Mouse (Mus musculus): ENCODE data around the gene Nacc2.
A peak's percentile ranks its signal among the peaks of the same experiment; 100 is the strongest.

Gene Nacc2

GRCm38 (mm10) chr2:26139034-26139544 is 16.1 kb upstream of the Nacc2 start:
- no peak for DNase-seq

GRCm38 (mm10) chr2:26138252-26139033 is 15.4 kb upstream of the Nacc2 start:
- DNase-seq, result peak in 1 of 2 experiments; percentile 29

GRCm38 (mm10) chr2:26134591-26134990 is 11.6 kb upstream of the Nacc2 start:
- no peak for DNase-seq

GRCm38 (mm10) chr2:26132628-26133551 is 9.9 kb upstream of the Nacc2 start:
- peak; percentile 91 for DNase-seq

GRCm38 (mm10) chr2:26131327-26131726 is 8.3 kb upstream of the Nacc2 start:
- no peak for DNase-seq

GRCm38 (mm10) chr2:26129962-26130361 is 6.9 kb upstream of the Nacc2 start:
- DNase-seq, result no peak

- no peak for DNase-seq
Measured at GRCm38 (mm10) chr2:26129346-26129745, 6.3 kb upstream of the Nacc2 start.

GRCm38 (mm10) chr2:26122171-26123078 is 595 bp downstream of the Nacc2 start:
- DNase-seq, result peak; percentile 76 to 77

GRCm38 (mm10) chr2:26121541-26122083 is 1.4 kb downstream of the Nacc2 start:
- DNase-seq, result no peak

- DNase-seq, result no peak
Measured at GRCm38 (mm10) chr2:26119626-26120025, 3.4 kb downstream of the Nacc2 start.

- DNase-seq, result peak; percentile 46 to 50
Measured at GRCm38 (mm10) chr2:26119310-26119592, 3.8 kb downstream of the Nacc2 start.

GRCm38 (mm10) chr2:26118584-26119309 is 4.3 kb downstream of the Nacc2 start:
- peak; percentile 62 to 77 for DNase-seq

- no peak for DNase-seq
Measured at GRCm38 (mm10) chr2:26117580-26117979, 5.4 kb downstream of the Nacc2 start.

GRCm38 (mm10) chr2:26116550-26116949 is 6.5 kb downstream of the Nacc2 start:
- DNase-seq, result no peak

- DNase-seq, result no peak
Measured at GRCm38 (mm10) chr2:26115215-26115614, 7.8 kb downstream of the Nacc2 start.

GRCm38 (mm10) chr2:26108237-26108636 is 14.8 kb downstream of the Nacc2 start:
- DNase-seq, result peak in 1 of 2 experiments; percentile 43

- no peak for DNase-seq
Measured at GRCm38 (mm10) chr2:26107011-26107410, 16.0 kb downstream of the Nacc2 start.

- DNase-seq, result no peak
Measured at GRCm38 (mm10) chr2:26106233-26106632, 16.8 kb downstream of the Nacc2 start.

GRCm38 (mm10) chr2:26100296-26100695 is 22.7 kb downstream of the Nacc2 start:
- no peak for DNase-seq

- no peak for DNase-seq
Measured at GRCm38 (mm10) chr2:26099851-26100250, 23.2 kb downstream of the Nacc2 start.

GRCm38 (mm10) chr2:26099260-26099659 is 23.8 kb downstream of the Nacc2 start:
- peak in 1 of 2 experiments; percentile 4 for DNase-seq

GRCm38 (mm10) chr2:26093897-26094296 is 29.1 kb downstream of the Nacc2 start:
- DNase-seq, result no peak

Data from cerebellum, postnatal 10 days (tissue).